Mouse (Mus musculus): ENCODE results near the gene Dnajb4. TPM values are rescaled to one million over a fixed set of nuclear protein-coding genes. Genes with fewer than 3 reads are reported as not detected.

Dnajb4 gene
- 37.7 and 39.0 TPM in 2 replicates for polyA plus RNA-seq (2015; fragmentation: Nextera tagmentation; extraction: Ambion mirVana)

GRCm38 (mm10) chr3:152209967-152210634, at the start of gene Dnajb4, which contains the start of gene Fubp1:
Dnajb4 (minus strand) TSS chr3:152210302.
Fubp1 (plus strand) TSS chr3:152210422.

GRCm38 (mm10) chr3:152166099-152166423, 44.0 kb downstream of the Dnajb4 start, which contains the start of gene Gipc2:
Gipc2 (minus strand) TSS chr3:152166230.

Other genes with a start within 250 kb of the Dnajb4 start
- gene Gipc2, start 44.1 kb downstream of the Dnajb4 start, polyA plus RNA-seq (2015; fragmentation: Nextera tagmentation; extraction: Ambion mirVana) = 0.96 and 1.4 TPM in 2 replicates
- 112 and 113 TPM in 2 replicates for gene Fubp1, start 120 bp upstream of the Dnajb4 start, polyA plus RNA-seq (2015; fragmentation: Nextera tagmentation; extraction: Ambion mirVana)
- gene Nexn, start 56.0 kb upstream of the Dnajb4 start, polyA plus RNA-seq (2015; fragmentation: Nextera tagmentation; extraction: Ambion mirVana) = 6.4 and 6.5 TPM in 2 replicates
- gene Miga1, start 130.1 kb upstream of the Dnajb4 start, polyA plus RNA-seq (2015; fragmentation: Nextera tagmentation; extraction: Ambion mirVana) = 4.2 and 6.2 TPM in 2 replicates
- gene Usp33, start 136.2 kb upstream of the Dnajb4 start, polyA plus RNA-seq (2015; fragmentation: Nextera tagmentation; extraction: Ambion mirVana) = 22.5 and 23.1 TPM in 2 replicates
- 20.3 and 25.0 TPM in 2 replicates for gene Zzz3, start 185.2 kb upstream of the Dnajb4 start, polyA plus RNA-seq (2015; fragmentation: Nextera tagmentation; extraction: Ambion mirVana)